Mouse (Mus musculus): ENCODE data around the gene Pacsin2. TPM values are rescaled to one million over a fixed set of nuclear protein-coding genes. Genes with fewer than 3 reads are reported as not detected.

Pacsin2 gene
- total and polyA plus RNA-seq, 3 experiments, result 48.4 to 85.5 (median 53.7) TPM

GRCm38 (mm10) chr15:83471476-83471875 lies 7.1 kb upstream of the Pacsin2 start:
- in situ Hi-C loops (cut with MboI; ENCODE audit: low pct_ligation_motif_present, low pct_unique_long_range_greater_than_20kb, low sequenced_read_pairs) (loop anchor here (10.0 kb wide), 1 partner anchor 77 kb away; no protein-coding TSS in a partner anchor), dilution Hi-C loops (cut with MboI; ENCODE audit: extremely low pct_ligation_motif_present, extremely low pct_unique_long_range_greater_than_20kb, low sequenced_read_pairs) (no loop called here)
- TF ChIP-seq HCFC1 (IDR thresholded peaks at IDR 0.05; ENCODE audit: low read depth, low read length), result no peak
- TF ChIP-seq ZMIZ1 (IDR thresholded peaks at IDR 0.05; ENCODE audit: low read depth, low read length), result no peak
- TF ChIP-seq JUND (conservative IDR thresholded peaks at IDR 0.05; ENCODE audit: low read depth, low read length), result no peak
- TF ChIP-seq BHLHE40 (IDR thresholded peaks at IDR 0.05; ENCODE audit: low read depth, low read length), result no peak
- no peak for TF ChIP-seq NELFE (IDR thresholded peaks at IDR 0.05; ENCODE audit: low read depth, low read length)
- no peak for TF ChIP-seq ZKSCAN1 (IDR thresholded peaks at IDR 0.05; ENCODE audit: borderline replicate concordance, low read depth, low read length)
- TF ChIP-seq POLR2A (IDR thresholded peaks at IDR 0.05; ENCODE audit: low read depth, low read length), result no peak
- TF ChIP-seq KAT2A (IDR thresholded peaks at IDR 0.05; ENCODE audit: insufficient replicate concordance, low read length), result no peak
- TF ChIP-seq JUN (IDR thresholded peaks at IDR 0.05; ENCODE audit: insufficient read depth, low read depth, low read length), result no peak
- TF ChIP-seq SIN3A (IDR thresholded peaks at IDR 0.05; ENCODE audit: low read length), result no peak
- no peak for TF ChIP-seq SMC3 (IDR thresholded peaks at IDR 0.05; ENCODE audit: low read depth, low read length)
- no peak for TF ChIP-seq TBP (conservative IDR thresholded peaks at IDR 0.05; ENCODE audit: low read depth, low read length)
- Histone ChIP-seq H3K4me1 (ENCODE audit: control insufficient read depth in 1 of 2, insufficient read depth in 2 of 2) (peaks cover 9 to 25% of the 10 kb centered on the region in 2 experiments), H3K9me3 (replicated peaks; ENCODE audit: low read length) (no peaks in the 10 kb centered on the region), H3K79me2 (replicated peaks; ENCODE audit: control insufficient read depth, extremely low read depth, insufficient read depth, poor library complexity, severe bottlenecking) (no peaks in the 10 kb centered on the region), H3K4me3 (replicated peaks in 1 of 3; ENCODE audit: low read depth in 2 of 3, low read length in 2 of 3, poor library complexity in 1 of 3) (no peak overlapping the region), H3K27ac (ENCODE audit: insufficient read depth, low read depth) (no peak overlapping the region), H3K36me3 (replicated peaks in 1 of 2; ENCODE audit: control insufficient read depth in 1 of 2, insufficient read depth in 1 of 2, low read length in 1 of 2) (no peaks in the 10 kb centered on the region), H3K27me3 (replicated peaks) (no peaks in the 10 kb centered on the region), H3K9ac (ENCODE audit: insufficient read depth, low read depth) (no peak overlapping the region), H3K4me2 (ENCODE audit: insufficient read depth, low read depth, poor library complexity, severe bottlenecking) (no peak overlapping the region)
- DNase-seq (ENCODE audit: extremely low read depth), result no peak

- TF ChIP-seq IRF4 (IDR thresholded peaks at IDR 0.05; ENCODE audit: low read depth, low read length) (no peak), NRF1 (IDR thresholded peaks at IDR 0.05; ENCODE audit: low read depth, low read length) (no peak), MAX (IDR thresholded peaks at IDR 0.05; ENCODE audit: low read length) (no peak), GABPA (IDR thresholded peaks at IDR 0.05; ENCODE audit: insufficient replicate concordance, low read depth, low read length) (no peak), RAD21 (IDR thresholded peaks at IDR 0.05; ENCODE audit: low read depth, low read length) (no peak), USF2 (conservative IDR thresholded peaks at IDR 0.05; ENCODE audit: low read depth, low read length) (no peak), CTCF (conservative IDR thresholded peaks at IDR 0.05 in 1 of 2, IDR thresholded peaks at IDR 0.05 in 1 of 2; ENCODE audit: low read depth in 2 of 2, low read length in 2 of 2) (no peak)
- DNase-seq (ENCODE audit: extremely low read depth), result no peak
- Histone ChIP-seq H3K79me2 (replicated peaks; ENCODE audit: control insufficient read depth, extremely low read depth, insufficient read depth, poor library complexity, severe bottlenecking) (no peaks in the 10 kb centered on the region), H3K4me2 (ENCODE audit: insufficient read depth, low read depth, poor library complexity, severe bottlenecking) (no peak overlapping the region), H3K9me3 (replicated peaks; ENCODE audit: low read length) (no peaks in the 10 kb centered on the region), H3K27ac (ENCODE audit: insufficient read depth, low read depth) (no peak overlapping the region), H3K4me1 (ENCODE audit: control insufficient read depth in 1 of 2, insufficient read depth in 2 of 2) (peaks cover 9 to 25% of the 10 kb centered on the region in 2 experiments), H3K9ac (ENCODE audit: insufficient read depth, low read depth) (no peak overlapping the region), H3K27me3 (replicated peaks) (no peaks in the 10 kb centered on the region), H3K36me3 (replicated peaks in 1 of 2; ENCODE audit: control insufficient read depth in 1 of 2, insufficient read depth in 1 of 2, low read length in 1 of 2) (no peaks in the 10 kb centered on the region), H3K4me3 (replicated peaks in 1 of 3; ENCODE audit: low read depth in 2 of 3, low read length in 2 of 3, poor library complexity in 1 of 3) (no peak overlapping the region)
- dilution Hi-C loops (cut with MboI; ENCODE audit: extremely low pct_ligation_motif_present, extremely low pct_unique_long_range_greater_than_20kb, low sequenced_read_pairs) (no loop called here), in situ Hi-C loops (cut with MboI; ENCODE audit: low pct_ligation_motif_present, low pct_unique_long_range_greater_than_20kb, low sequenced_read_pairs) (loop anchor here (10.0 kb wide), 1 partner anchor 76 kb away; no protein-coding TSS in a partner anchor)
Observed at GRCm38 (mm10) chr15:83470443-83470842, 6.0 kb upstream of the Pacsin2 start.

Data from CH12.LX (cell line).